Mouse (Mus musculus) C2C12 (cell line): Measurements from ENCODE around the gene 1110004F10Rik.

Experiments used
- CEBPB ChIP-seq: IDR thresholded peaks from one replicate; pipeline ENCODE4 v1.6.1; 2011; ENCODE audit warnings: low read depth, mild to moderate bottlenecking, control low read depth, moderate library complexity
- CTCF ChIP-seq: IDR thresholded peaks from one replicate; pipeline ENCODE4 v1.5.1; 2011; ENCODE audit not compliant: control insufficient read depth, insufficient read depth, insufficient read length
- FOSL1 ChIP-seq: IDR thresholded peaks from one replicate; pipeline ENCODE4 v1.8.0; 2011; ENCODE audit warnings: mild to moderate bottlenecking, low read length; ENCODE audit not compliant: poor library complexity, insufficient read depth, severe bottlenecking
- MAX ChIP-seq: IDR thresholded peaks from one replicate; pipeline ENCODE4 v1.6.1; 2011; ENCODE audit warnings: mild to moderate bottlenecking, control low read depth
- MYOG ChIP-seq: IDR thresholded peaks from one replicate; pipeline ENCODE4 v1.6.1; 2011; ENCODE audit not compliant: control insufficient read depth, insufficient read length; ENCODE audit errors: extremely low read depth
- USF1 ChIP-seq: IDR thresholded peaks from one replicate; pipeline ENCODE4 v1.6.1; 2011; ENCODE audit warnings: low read depth, mild to moderate bottlenecking, control low read depth, moderate library complexity

- no peak for TF ChIP-seq CTCF
- no peak for TF ChIP-seq USF1
- no peak for TF ChIP-seq MYOG
- no peak for TF ChIP-seq FOSL1
- TF ChIP-seq CEBPB, result no peak
- TF ChIP-seq MAX, result no peak
These were observed 114.7 kb downstream of the 1110004F10Rik start for GRCm38 (mm10) chr7:116153781-116154368.
